Mouse (Mus musculus) ES-E14 (cell line): ENCODE results near the gene Cmss1. TPM values are rescaled to one million over a fixed set of nuclear protein-coding genes. Genes with fewer than 3 reads are reported as not detected.

ENCODE experiments used
- DNase-seq: peaks from one replicate; pipeline ENCODE4 v3.0.0-alpha.2; 2013; ENCODE audit warnings: low read depth, low spot score
- H3K27ac ChIP-seq: 2 replicates; pipeline ENCODE4 v1.5.1; 2012; ENCODE audit warnings: low read depth, mild to moderate bottlenecking, low read length, moderate library complexity, mixed read lengths; ENCODE audit not compliant: poor library complexity, insufficient read depth, severe bottlenecking
- H3K36me3 ChIP-seq: 2 replicates; pipeline ENCODE4 v1.6.1; 2012; ENCODE audit warnings: mild to moderate bottlenecking, low read length, moderate library complexity, mixed read lengths; ENCODE audit not compliant: control insufficient read depth, poor library complexity, insufficient read depth, severe bottlenecking
- H3K4me1 ChIP-seq, 2 experiments: fragments of 150-350 bp in 1 of 2; sonication (generic) in 1 of 2; 2 replicates each; pipeline ENCODE4 v1.6.1; 2012; ENCODE audit warnings: low read length in 2 of 2, mild to moderate bottlenecking in 1 of 2, mixed read lengths in 1 of 2; ENCODE audit not compliant: control insufficient read depth in 2 of 2, insufficient read depth in 2 of 2, poor library complexity in 1 of 2
- H3K4me3 ChIP-seq, 2 experiments: fragments of 150-350 bp in 1 of 2; sonication (generic) in 1 of 2; 2 replicates each; pipeline ENCODE4 v1.5.1; 2012; ENCODE audit warnings: low read length in 2 of 2, low read depth in 1 of 2, mild to moderate bottlenecking in 1 of 2, mixed read lengths in 1 of 2; ENCODE audit not compliant: insufficient read depth in 1 of 2, poor library complexity in 1 of 2, severe bottlenecking in 1 of 2
- H3K9ac ChIP-seq: 2 replicates; pipeline ENCODE4 v1.6.1; 2012; ENCODE audit warnings: low read depth, mild to moderate bottlenecking, low read length, mixed read lengths; ENCODE audit not compliant: poor library complexity, insufficient read depth, severe bottlenecking
- H3K9me3 ChIP-seq: fragments of 150-350 bp; sonication (generic); 2 replicates; pipeline ENCODE4 v1.6.1; 2012; ENCODE audit warnings: low read depth, mild to moderate bottlenecking, low read length; ENCODE audit not compliant: control insufficient read depth, insufficient read depth
- CHD2 ChIP-seq: IDR thresholded peaks from 2 replicates; pipeline ENCODE4 v1.6.1; 2014; ENCODE audit warnings: mild to moderate bottlenecking, low read depth, low read length, inconsistent platforms
- HCFC1 ChIP-seq: IDR thresholded peaks from 2 replicates; pipeline ENCODE4 v1.6.1; 2012; ENCODE audit warnings: low read length, inconsistent platforms, borderline replicate concordance; ENCODE audit not compliant: insufficient read depth
- MAFK ChIP-seq: IDR thresholded peaks from 2 replicates; pipeline ENCODE4 v1.6.1; 2014; ENCODE audit warnings: mild to moderate bottlenecking, low read depth, low read length, inconsistent platforms; ENCODE audit not compliant: insufficient read depth
- ZC3H11A ChIP-seq: IDR thresholded peaks from 2 replicates; pipeline ENCODE4 v1.6.1; 2012; ENCODE audit warnings: low read depth, mild to moderate bottlenecking, inconsistent platforms, low read length, borderline replicate concordance
- ZNF384 ChIP-seq: IDR thresholded peaks from 2 replicates; pipeline ENCODE4 v1.6.1; 2012; ENCODE audit warnings: low read depth, low read length, inconsistent platforms
- in situ Hi-C, 2 experiments: fragments of 600-800 bp; cut with MboI; formaldehyde crosslinking; loops; one replicate each; pipeline ENCODE4 v1.15.1; 2025; ENCODE audit warnings: low sequenced_read_pairs in 2 of 2, inconsistent platforms in 1 of 2; ENCODE audit not compliant: unreplicated experiment in 2 of 2
- total RNA-seq: library from RNA; depleted of rRNA; stranded (reverse); fragments of 300-350 nt; gene quantifications from 2 replicates; pipeline ENCODE4 v1.2.3, GENCODE M21; 2012

The Cmss1 gene
- total RNA-seq, 1 experiment = 58.7 TPM

DNA sequence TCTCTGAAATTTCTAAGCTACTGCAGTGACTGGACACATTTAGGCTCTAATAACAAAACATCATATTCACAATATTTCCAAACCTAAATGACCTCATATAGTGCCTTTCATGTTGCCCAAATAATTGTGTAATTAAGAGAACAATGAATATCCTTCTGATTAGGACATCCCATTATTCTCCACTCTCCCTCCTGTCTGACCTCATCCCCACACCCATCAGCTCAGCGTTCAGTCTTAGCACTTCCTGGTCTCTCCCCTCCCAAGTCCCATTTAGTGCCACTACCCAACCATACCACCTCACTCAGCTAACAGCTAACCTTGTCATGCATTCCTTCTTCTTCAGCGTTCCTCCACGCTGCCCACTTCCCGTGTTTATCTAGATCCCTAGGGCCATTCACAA lies 123.8 kb downstream of the Cmss1 start:
- no peak overlapping the region for H3K27ac ChIP-seq
- H3K36me3 ChIP-seq = no peaks in the 10 kb centered on the region
- no peak for DNase-seq
- no peak overlapping the region for H3K4me3 ChIP-seq
- H3K9ac ChIP-seq = no peak overlapping the region
- TF ChIP-seq ZNF384 (no peak), HCFC1 (no peak), CHD2 (no peak)
- in situ Hi-C loops = no loop called here
- H3K9me3 ChIP-seq = no peaks in the 10 kb centered on the region
- no peaks in the 10 kb centered on the region for H3K4me1 ChIP-seq

DNA sequence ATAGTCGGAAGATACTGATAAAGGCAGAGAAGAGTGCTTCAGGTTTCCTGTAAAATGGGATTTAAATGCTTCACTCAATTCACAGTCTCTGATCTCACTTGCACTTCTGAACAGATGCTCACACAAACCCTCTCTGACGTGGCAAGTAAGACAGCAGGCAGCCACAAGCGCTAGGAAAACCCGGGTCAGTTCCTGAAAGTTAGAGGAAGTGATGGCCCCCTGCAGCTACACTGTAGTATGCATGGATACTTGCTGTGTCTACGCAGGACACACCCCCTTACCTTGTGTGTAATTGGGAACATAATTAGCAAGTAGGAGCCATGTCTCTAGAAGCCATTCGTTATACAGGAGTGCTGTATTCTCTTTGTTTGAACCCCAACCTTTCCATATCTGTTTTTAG lies 124.4 kb downstream of the Cmss1 start:
- no peak overlapping the region for H3K4me3 ChIP-seq
- DNase-seq = no peak
- no peak overlapping the region for H3K27ac ChIP-seq
- no peaks in the 10 kb centered on the region for H3K9me3 ChIP-seq
- no peaks in the 10 kb centered on the region for H3K36me3 ChIP-seq
- TF ChIP-seq CHD2 = no peak
- no peaks in the 10 kb centered on the region for H3K4me1 ChIP-seq
- in situ Hi-C loops = no loop called here
- no peak overlapping the region for H3K9ac ChIP-seq

GRCm38 (mm10) chr16:57479776-57480175 lies 126.9 kb downstream of the Cmss1 start:
- DNase-seq = no peak
- in situ Hi-C loops = no loop called here
- no peak for TF ChIP-seq ZC3H11A
- no peak for TF ChIP-seq MAFK
- TF ChIP-seq ZNF384 = no peak
- TF ChIP-seq HCFC1 = no peak
- no peak for TF ChIP-seq CHD2
- Histone ChIP-seq H3K9ac (no peak overlapping the region), H3K4me3 (no peak overlapping the region), H3K36me3 (no peaks in the 10 kb centered on the region), H3K4me1 (no peaks in the 10 kb centered on the region), H3K27ac (no peak overlapping the region), H3K9me3 (no peaks in the 10 kb centered on the region)

DNA sequence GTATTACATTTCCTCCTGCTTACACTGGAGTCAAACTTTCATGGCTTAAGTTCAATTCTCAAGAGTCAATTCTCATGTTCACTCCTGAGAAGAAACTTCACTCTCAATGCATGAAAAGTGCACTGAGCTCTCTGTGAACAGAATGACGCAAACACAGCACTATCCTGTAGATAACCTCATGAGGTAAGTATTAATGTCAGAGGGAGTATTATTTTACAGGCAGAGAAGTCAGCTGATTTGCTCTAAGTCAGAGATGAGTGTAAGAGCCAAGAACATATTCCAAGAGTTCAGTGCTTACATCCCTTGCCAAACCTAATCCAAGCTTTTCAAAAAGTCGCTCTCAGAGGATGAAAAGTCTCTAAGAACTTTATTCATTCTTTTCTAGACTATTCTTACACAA lies 128.2 kb downstream of the Cmss1 start:
- Histone ChIP-seq H3K9me3 (no peaks in the 10 kb centered on the region), H3K36me3 (no peaks in the 10 kb centered on the region), H3K4me3 (no peak overlapping the region), H3K9ac (no peak overlapping the region), H3K27ac (no peak overlapping the region), H3K4me1 (peaks cover 0 to 4% of the 10 kb centered on the region in 2 experiments; a peak in 1 of 4 replicates)
- DNase-seq = no peak
- TF ChIP-seq ZNF384 = no peak
- no peak for TF ChIP-seq CHD2
- no peak for TF ChIP-seq MAFK
- no peak for TF ChIP-seq HCFC1
- no peak for TF ChIP-seq ZC3H11A
- in situ Hi-C loops = no loop called here

GRCm38 (mm10) chr16:57473415-57474085 lies 133.1 kb downstream of the Cmss1 start:
- Histone ChIP-seq H3K9me3 (no peaks in the 10 kb centered on the region), H3K27ac (no peak overlapping the region), H3K9ac (no peak overlapping the region), H3K4me3 (no peak overlapping the region), H3K36me3 (no peaks in the 10 kb centered on the region), H3K4me1 (peaks cover 0 to 4% of the 10 kb centered on the region in 2 experiments; a peak in 1 of 4 replicates)
- peak; percentile 71 for DNase-seq
- in situ Hi-C loops = no loop called here
- TF ChIP-seq CHD2 (no peak), MAFK (no peak), ZNF384 (no peak)
